Mouse (Mus musculus) retina, postnatal 1 day (tissue): ENCODE results near the gene Adam12.

Experiments
- DNase-seq: peaks from one replicate; pipeline ENCODE4 v3.0.0-alpha.2; 2012

The Adam12 gene

GRCm38 (mm10) chr7:134231378-134232346 is at the start of gene Adam12:
Adam12 (minus strand) TSS chr7:134232146.
- DNase-seq, result peak; percentile 53

- no peak for DNase-seq
These were observed 41.0 kb upstream of the Adam12 start for GRCm38 (mm10) chr7:134272956-134273355.

GRCm38 (mm10) chr7:134272421-134272820 is 40.5 kb upstream of the Adam12 start:
- no peak for DNase-seq

- no peak for DNase-seq
These were observed 33.8 kb upstream of the Adam12 start for GRCm38 (mm10) chr7:134265783-134266182.

- DNase-seq, result peak; percentile 72
These were observed 31.4 kb upstream of the Adam12 start for GRCm38 (mm10) chr7:134263146-134263906.

DNA sequence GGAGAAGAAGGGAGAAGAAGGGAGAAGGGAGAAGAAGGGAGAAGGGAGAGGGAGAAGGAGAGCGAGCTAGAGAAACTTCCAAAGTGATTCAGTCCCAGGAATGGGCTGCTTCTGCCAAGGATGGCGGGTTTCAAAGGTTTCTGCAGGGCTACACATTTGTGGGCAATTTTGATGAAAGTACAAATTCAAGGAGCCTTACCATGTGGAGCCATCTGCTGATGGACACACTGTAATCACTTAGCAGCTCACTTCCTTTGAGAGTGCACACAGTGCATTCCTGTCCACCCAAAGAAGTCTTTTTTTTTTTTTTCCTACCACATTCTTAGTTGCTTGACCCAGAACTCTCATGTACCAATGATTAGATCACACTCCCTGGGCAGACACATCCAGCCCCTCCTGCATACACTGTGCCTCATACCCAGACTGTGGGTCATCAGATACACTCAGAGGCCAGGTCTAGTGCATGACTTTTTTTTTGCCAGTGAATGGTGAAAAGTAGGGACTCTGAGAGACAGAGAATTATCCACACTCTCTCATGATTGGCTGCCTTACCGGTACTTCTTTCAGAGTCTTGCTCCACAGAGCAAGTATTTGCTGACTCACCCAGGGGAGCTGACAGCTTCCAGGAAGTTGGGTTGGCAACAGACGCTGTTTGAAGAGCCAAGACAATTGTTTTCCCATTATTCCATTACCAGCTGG is 29.2 kb upstream of the Adam12 start:
- peak; percentile 2 for DNase-seq

GRCm38 (mm10) chr7:134250273-134250870 is 18.4 kb upstream of the Adam12 start:
- DNase-seq, result no peak

DNA sequence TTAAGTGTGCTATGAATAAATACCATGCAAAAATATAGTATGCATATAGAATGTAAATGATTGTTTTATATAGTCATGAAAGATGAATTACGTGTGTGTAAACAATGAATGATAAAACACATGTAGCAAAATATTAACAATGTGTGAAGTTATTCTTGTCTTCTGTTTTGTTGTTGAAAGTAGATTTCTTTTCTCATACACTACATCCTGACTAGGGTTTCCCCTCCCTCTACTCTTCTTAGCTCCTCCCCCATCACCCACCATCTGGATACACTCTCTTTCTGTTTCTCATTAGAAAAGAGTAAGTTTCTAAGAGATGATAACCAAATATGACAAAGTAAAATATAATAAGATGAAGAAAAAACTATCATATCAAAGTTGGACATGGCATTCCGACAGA is 16.1 kb upstream of the Adam12 start:
- DNase-seq, result no peak

GRCm38 (mm10) chr7:134246624-134247023 is 14.7 kb upstream of the Adam12 start:
- DNase-seq, result no peak

GRCm38 (mm10) chr7:134242773-134243172 is 10.8 kb upstream of the Adam12 start:
- no peak for DNase-seq

- no peak for DNase-seq
These were observed 9.3 kb upstream of the Adam12 start for GRCm38 (mm10) chr7:134241212-134241611.

- no peak for DNase-seq
These were observed 8.6 kb upstream of the Adam12 start for GRCm38 (mm10) chr7:134240579-134240978.

GRCm38 (mm10) chr7:134238863-134239262 is 6.9 kb upstream of the Adam12 start:
- no peak for DNase-seq

DNA sequence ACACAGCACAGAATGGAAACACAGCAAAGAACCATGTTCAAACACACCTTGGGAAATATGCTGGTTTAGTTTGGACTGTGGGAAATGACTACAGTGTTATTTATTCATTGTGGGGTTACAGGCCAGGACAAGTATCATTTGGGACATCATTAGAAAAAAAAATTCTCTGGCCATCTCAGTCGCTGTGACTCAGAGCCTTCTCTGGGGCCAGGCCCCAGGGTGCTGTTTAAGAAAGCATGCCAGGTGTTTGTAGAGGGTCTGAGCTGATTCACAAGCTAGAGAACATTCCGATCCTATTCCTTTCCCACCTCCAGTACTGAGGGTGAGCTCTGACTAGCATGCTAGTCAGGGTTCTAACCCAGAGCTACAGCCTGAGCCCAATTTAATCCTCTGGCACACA is 5.4 kb upstream of the Adam12 start:
- no peak for DNase-seq

GRCm38 (mm10) chr7:134236727-134237126 is 4.8 kb upstream of the Adam12 start:
- DNase-seq, result no peak

- DNase-seq, result no peak
These were observed 3.6 kb upstream of the Adam12 start for GRCm38 (mm10) chr7:134235552-134235951.

DNA sequence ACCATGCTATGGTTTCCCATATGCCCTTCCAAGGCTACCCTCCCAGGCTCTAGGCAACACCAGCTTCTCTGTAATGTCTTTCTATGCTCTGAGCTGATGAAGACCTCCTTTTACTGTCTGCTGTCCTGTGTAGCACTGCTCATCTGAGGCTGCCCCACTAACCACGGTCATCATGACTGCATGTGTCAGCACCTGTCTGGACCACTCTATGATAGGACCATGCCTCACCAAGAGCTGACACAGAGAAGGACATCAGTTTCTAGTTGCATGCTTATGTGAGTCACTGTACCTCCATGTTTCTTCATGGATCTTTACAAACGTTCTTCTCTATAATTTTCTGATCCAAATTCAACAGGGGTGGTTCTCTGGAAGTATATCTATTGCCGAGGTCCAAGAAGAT is 1.2 kb downstream of the Adam12 start:
- DNase-seq, result no peak

- no peak for DNase-seq
These were observed 2.0 kb downstream of the Adam12 start for GRCm38 (mm10) chr7:134229899-134230298.

GRCm38 (mm10) chr7:134227773-134228455 is 4.0 kb downstream of the Adam12 start:
- peak; percentile 83 for DNase-seq

GRCm38 (mm10) chr7:134227101-134227500 is 4.8 kb downstream of the Adam12 start:
- DNase-seq, result no peak

- no peak for DNase-seq
These were observed 5.7 kb downstream of the Adam12 start for GRCm38 (mm10) chr7:134226231-134226630.
